In genomic region chr7:66427437-66428161, GRCm38 (mm10) we compare ENCODE assay signal across 8 mouse cellular contexts. TPM values are rescaled to one million over a fixed set of nuclear protein-coding genes. Genes with fewer than 3 reads are reported as not detected.
DNase-seq lines count a peak whose midpoint lies in the region; ATAC-seq and TF ChIP-seq lines count a peak whose summit lies in the region.

Gene Aldh1a3 (minus strand): TSS chr7:66427517.

- no peaks in the 10 kb centered on the region for H3K36me3 ChIP-seq in lung, embryonic 14.5 days (ENCODE audit: insufficient read depth)
- H3K36me3 ChIP-seq in kidney, embryonic 14.5 days (ENCODE audit: control insufficient read depth, insufficient read depth, low read length) = no peaks in the 10 kb centered on the region

- H3K9me3 ChIP-seq in lung, embryonic 14.5 days (ENCODE audit: low read depth, low read length) = no peaks in the 10 kb centered on the region
- H3K9me3 ChIP-seq in kidney, embryonic 14.5 days (ENCODE audit: control insufficient read depth, low read length) = no peaks in the 10 kb centered on the region

- H3K4me1 ChIP-seq in lung, embryonic 14.5 days (ENCODE audit: insufficient read depth) = no peaks in the 10 kb centered on the region
- H3K4me1 ChIP-seq in kidney, embryonic 14.5 days (ENCODE audit: control insufficient read depth, insufficient read depth, low read length) = 0 out of 2 replicates have a peak, but pooled peaks cover 5% of the 10 kb centered on the region

- peak within 1 kb of the TSS; percentile 52 for H3K4me3 ChIP-seq in lung, embryonic 14.5 days (ENCODE audit: low read depth, low read length)
- H3K4me3 ChIP-seq in kidney, embryonic 14.5 days (ENCODE audit: low read length) = peak within 1 kb of the TSS; percentile 57

- no peak for TF ChIP-seq CTCF in lung, embryonic 14.5 days (IDR thresholded peaks at IDR 0.05; ENCODE audit: low read depth)

- H3K27ac ChIP-seq in lung, embryonic 14.5 days (ENCODE audit: low read depth) = no peak within 1 kb of the TSS
- no peak within 1 kb of the TSS for H3K27ac ChIP-seq in kidney, embryonic 14.5 days (ENCODE audit: low read depth, low read length)

- DNase-seq in lung, embryonic 14.5 days = peak; percentile 72
- DNase-seq in lung, postnatal 36 days = no peak
- DNase-seq in embryo, embryonic 10 days (ENCODE audit: low spot score) = peak; percentile 67
- DNase-seq in heart, adult 9 months (ENCODE audit: low spot score in 2 of 2) = peak; percentile 29 to 32
- DNase-seq in testis, postnatal 14 days (ENCODE audit: low spot score) = peak; percentile 32

- peak; percentile 90 for ATAC-seq in lung, embryonic 14.5 days (ENCODE audit: insufficient read depth)
- peak; percentile 87 for ATAC-seq in kidney, embryonic 14.5 days (ENCODE audit: low FRiP score, low TSS enrichment)
- peak; percentile 66 for ATAC-seq in megakaryocyte progenitor cell, adult 5-6 weeks (replicated peaks; ENCODE audit: poor library complexity)
- no peak for ATAC-seq in monocyte, adult 5-6 weeks (replicated peaks; ENCODE audit: insufficient number of reproducible peaks, low FRiP score, low TSS enrichment, poor library complexity, severe bottlenecking)

- peak within 1 kb of the TSS; percentile 49 for H3K9ac ChIP-seq in lung, embryonic 14.5 days
- peak within 1 kb of the TSS; percentile 54 for H3K9ac ChIP-seq in kidney, embryonic 14.5 days (ENCODE audit: low read depth, low read length)

- under 1% methylated on average over 52 of the region's 56 CpGs for WGBS in lung, embryonic 14.5 days
- under 1% methylated on average over 53 of the region's 56 CpGs for WGBS in kidney, embryonic 14.5 days

- peak within 1 kb of the TSS; percentile 97 for H3K4me2 ChIP-seq in lung, embryonic 14.5 days
- peak within 1 kb of the TSS; percentile 94 for H3K4me2 ChIP-seq in kidney, embryonic 14.5 days (replicated peaks; ENCODE audit: low read depth, low read length)

- peaks cover 57% of the 10 kb centered on the region for H3K27me3 ChIP-seq in lung, embryonic 14.5 days (ENCODE audit: insufficient read depth, low read length)
- H3K27me3 ChIP-seq in kidney, embryonic 14.5 days (ENCODE audit: control insufficient read depth, insufficient read depth, low read length) = peaks cover 38% of the 10 kb centered on the region

RNA-seq across cellular contexts. Expression of gene Aldh1a3, which starts in this region (rescaled TPM):
- 1.4 and 1.5 TPM in 2 replicates for polyA plus RNA-seq in lung, embryonic 14.5 days (2014; fragmentation: Nextera tagmentation; extraction: Ambion mirVana)
- 30.4 and 41.7 TPM in 2 replicates for polyA plus RNA-seq in kidney, embryonic 14.5 days (2014; fragmentation: Nextera tagmentation; extraction: Ambion mirVana)
- total RNA-seq in megakaryocyte progenitor cell, adult 5-6 weeks (2015) = not detected in 2 replicates
- 0.04 TPM in 1 of 2 replicates, not detected in the other for total RNA-seq in megakaryocyte progenitor cell, adult 5-6 weeks (2017)
- 0.39 to 1.2 TPM in 2 of 3 replicates, not detected in the other for total RNA-seq in monocyte, adult 5-6 weeks (2017)

Comparison
In these comparisons a context has a peak if more than half of its experiments do, and no peak if none do; other contexts are left out.
1. RNA of gene Aldh1a3 (polyA plus RNA-seq): 30.4 to 41.7 TPM in kidney, embryonic 14.5 days; 1.4 to 1.5 TPM in lung, embryonic 14.5 days; every median in the first group is over 10 times any median in the second.
2. Peak in ATAC-seq in megakaryocyte progenitor cell, adult 5-6 weeks; RNA of the gene not detected or under 1 TPM.